Mouse (Mus musculus) lung, adult 18-20 months (tissue): ENCODE data around the gene Fgfr1op.
A peak's percentile ranks its signal among the peaks of the same experiment; 100 is the strongest.
"Not testable (repeated sequence)": the region's sequence is repeated elsewhere in the genome, so short reads cannot be mapped to it uniquely, and the experiment has no call there.

Experiments used
- DNase-seq, 2 experiments: peaks; one replicate each; pipeline ENCODE4 v3.0.0; 2022; ENCODE audit warnings: mixed read lengths in 2 of 2

The Fgfr1op gene

DNA sequence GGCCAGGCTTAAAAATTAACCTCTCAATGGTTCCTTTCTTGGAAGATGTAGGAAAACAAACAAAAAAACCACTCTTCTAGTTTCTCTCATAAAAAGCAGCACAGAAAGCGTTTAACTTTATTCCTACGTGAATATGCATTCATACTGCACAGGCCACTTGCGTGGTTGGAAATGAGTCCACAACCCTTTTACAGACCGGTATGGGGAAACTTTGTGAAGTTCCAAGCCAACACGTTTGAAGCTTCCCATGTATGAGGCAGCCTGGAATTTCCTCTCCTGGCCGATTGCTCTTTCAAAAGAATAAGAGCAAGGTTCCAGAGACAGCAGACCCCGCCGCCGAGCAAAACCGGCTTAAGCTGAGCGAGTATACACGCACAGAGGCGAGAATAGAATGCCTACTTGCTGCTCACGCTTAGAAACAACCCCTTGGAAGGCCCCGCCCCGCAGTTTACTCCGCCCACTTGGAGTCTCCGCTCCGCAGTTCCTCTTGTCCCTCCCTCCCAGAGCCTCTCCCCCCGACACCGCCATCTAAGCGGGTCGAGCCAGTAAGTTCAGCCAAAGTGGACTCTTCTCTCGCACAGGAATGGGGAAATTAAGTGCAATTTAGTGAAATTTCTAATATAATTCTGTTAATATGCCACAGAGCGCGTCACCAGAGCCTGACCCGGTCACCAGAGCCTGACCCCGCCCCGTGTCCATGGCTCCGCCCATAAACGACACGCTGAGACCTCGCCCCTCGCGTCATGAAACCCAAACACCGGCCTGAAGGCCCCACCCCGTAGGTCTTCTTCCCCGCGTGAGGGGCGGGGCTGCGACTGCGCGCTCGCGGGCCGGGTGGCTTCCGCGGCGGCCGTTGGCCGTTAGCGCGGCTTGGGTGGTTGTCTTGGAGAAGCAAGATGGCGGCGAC lies at the start of gene Fgfr1op:
Fgfr1op (plus strand) TSS at position 801 of the 907 bp plus-strand sequence.
- DNase-seq, result peak; percentile 39 to 67

DNA sequence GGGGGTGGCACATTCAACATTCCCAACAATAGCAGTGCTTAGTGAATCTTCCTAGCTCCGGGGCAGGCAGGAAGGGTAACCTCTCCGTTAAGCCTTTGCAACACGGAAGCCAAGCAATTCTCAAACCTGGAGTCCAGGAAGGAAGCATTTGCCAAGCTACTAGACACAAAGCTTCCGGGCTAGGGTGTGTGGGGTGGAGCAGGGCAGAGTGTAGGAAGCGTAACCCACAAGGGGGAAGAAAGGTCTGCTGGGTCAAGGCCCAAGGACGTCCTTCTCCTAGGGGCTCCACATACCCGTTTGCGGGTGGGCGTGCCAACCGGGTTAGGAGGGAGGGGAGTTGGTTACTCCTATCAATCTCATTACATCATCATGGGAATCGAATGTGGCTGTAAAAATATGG lies 48.9 kb upstream of the Fgfr1op start:
- DNase-seq, result peak in 1 of 2 experiments; percentile 17

DNA sequence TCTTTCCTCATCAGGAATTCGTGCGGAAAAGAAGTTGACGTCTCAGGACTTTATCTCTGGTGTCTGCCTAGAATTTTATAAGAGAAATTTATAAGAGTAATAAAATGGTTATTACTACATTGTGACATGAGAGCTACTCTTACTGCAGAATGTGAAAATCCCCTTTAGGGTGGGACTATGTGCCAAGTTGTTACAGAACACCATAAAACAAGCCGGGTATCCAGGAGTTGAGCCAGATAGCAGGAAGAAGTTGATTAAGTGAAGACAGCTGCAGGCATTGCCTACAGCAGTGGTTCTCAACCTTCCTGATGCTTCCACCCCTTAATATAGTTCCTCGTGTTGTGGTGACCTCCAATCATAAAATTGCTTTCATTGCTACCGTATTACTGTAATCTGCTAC lies 48.4 kb upstream of the Fgfr1op start:
- DNase-seq, result not testable (repeated sequence)

DNA sequence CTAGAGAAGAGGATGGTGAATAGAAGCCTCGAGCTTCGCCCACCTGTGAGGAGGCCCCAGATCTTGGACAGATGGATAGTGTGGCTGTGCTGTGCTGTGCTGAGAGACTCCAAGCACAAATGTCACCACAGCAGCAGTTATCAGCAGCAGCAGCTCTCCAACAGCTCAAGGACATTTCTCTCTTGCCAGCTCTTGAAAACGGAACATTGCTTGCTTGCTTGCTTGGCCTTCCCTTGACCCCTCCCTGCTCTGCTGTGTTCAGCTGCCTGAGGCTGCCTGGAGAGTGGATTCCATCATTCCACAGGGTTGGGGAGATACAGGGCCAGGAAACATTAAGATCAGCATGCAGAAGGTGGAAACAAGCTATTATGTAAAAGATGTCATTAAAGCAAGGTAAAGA lies 42.3 kb upstream of the Fgfr1op start:
- DNase-seq, result not testable (repeated sequence)

DNA sequence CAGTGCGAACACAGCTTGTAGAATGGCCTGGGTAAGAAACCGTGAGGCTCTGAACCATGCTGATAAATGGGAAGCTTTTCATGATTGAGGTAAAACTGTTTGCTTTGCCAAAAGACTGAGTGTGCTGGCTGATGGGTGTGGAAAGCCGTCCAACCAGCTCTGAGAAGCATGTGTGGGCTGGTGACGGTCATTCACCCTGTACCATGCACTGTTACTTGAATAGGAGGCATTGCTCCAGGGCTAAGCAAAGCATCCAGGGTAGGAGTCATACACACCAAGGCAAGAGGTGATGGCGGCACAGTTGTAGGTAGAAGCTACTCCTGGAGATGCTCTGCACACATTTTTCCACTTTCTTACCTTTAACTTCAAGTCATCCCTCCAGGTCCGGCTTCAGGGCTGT lies 40.7 kb upstream of the Fgfr1op start:
- DNase-seq, result not testable (repeated sequence)

DNA sequence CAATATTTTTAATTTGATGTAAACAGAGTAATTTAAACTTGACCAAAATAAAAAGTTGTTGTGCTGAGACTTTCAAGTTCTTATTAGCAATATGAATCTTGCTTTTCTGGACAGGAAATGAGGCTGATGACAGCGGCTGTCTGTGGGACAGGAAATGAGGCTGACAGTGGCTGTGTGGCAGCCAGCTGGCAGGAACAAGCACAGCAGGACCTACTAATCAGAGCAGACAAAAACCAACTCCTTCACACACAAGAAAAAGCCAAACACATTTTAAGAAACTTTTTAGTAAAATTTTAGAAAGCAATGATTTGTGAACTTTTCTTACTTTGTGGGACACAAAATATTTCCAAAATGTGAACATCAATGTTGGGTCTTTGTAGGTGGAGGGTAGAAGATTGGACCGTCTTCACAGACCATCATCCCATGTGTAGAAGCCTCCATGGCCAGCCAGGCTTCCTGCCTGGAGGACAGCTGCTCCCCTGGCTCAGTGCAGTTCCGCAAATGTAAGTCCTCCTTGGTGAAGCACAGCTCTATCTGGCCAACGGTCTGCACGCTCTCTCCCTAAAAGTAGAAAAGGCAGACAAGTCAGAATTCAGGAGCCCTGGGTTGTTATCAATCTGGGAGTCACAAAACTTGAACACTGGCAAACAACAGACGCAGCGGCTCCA lies 36.8 kb upstream of the Fgfr1op start:
- DNase-seq, result not testable (repeated sequence)

DNA sequence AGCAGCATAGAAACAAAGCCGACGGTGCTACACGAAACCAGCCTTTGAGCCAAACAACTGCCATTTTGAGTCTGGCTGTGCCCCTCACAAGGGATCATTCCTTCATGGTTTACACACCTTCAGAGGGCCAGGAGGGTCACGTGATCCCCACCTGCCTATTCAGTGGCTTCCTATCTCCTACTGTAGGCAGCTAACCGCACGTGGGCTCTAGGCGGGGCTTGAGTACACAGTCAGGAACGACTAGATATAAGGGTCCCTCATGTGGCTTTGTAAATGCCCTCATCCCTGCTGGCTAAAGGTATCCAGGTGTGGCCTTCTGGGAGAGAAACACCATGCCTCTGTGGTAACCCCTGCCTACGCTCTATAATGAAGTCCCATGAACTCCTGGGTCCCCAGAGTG lies 35.7 kb upstream of the Fgfr1op start:
- not testable (repeated sequence) for DNase-seq

DNA sequence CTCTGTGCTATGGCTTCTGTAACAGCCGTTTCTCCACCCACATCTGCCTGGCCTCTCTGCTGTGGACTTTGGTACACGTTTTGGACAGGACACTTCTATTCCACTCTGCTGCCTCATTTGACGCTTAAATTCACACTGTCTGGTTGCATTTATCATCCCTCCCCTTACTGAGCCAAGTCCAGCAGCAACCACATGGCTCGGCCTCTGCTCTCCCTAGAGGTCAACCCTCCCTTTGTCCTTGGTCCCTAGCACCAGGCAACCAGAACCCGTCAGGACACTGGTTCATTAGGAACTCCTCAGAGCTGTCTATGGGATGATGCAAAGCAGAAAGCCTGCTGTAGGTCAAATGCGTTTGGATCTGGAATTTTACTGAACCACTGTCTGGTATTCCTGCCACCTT lies 34.5 kb upstream of the Fgfr1op start:
- DNase-seq, result not testable (repeated sequence)

DNA sequence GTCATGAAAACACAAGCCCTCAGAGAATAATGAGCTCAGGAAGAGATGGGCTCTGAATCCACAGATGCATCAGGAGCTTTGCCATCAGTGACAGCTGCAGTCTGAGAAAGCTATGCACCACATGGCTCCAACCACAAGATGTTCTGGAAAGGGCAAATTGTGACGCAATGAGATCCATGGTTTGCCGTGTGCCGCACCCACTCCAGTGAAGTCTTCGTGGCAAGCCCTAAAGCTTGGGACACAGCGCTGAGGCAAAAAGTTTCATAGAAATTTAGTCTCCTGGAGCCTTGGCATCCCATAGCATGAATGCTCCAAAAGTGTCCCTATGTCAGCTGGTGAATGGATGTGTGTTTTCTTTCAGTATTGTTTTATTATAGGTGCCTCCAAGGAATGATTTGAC lies 27.2 kb upstream of the Fgfr1op start:
- DNase-seq, result not testable (repeated sequence)

DNA sequence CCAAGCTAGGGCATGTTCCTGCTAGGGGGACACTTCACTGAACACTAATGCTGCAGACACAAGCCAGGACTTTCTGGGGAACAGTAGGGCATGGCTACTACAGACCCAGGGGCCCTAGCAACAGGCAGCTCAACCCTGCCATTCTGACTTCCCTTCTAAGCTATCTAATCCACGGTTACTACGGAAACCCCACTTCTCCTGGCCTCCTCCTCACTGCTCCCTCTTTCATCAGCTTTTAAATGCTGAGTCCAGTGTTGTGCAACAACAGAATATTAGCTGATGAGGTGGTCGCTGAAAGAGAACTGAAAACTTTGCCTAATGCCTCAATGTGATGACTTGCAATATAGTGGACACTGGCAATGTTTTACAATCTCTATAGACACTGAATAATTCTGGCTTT lies 25.1 kb upstream of the Fgfr1op start:
- DNase-seq, result not testable (repeated sequence)

DNA sequence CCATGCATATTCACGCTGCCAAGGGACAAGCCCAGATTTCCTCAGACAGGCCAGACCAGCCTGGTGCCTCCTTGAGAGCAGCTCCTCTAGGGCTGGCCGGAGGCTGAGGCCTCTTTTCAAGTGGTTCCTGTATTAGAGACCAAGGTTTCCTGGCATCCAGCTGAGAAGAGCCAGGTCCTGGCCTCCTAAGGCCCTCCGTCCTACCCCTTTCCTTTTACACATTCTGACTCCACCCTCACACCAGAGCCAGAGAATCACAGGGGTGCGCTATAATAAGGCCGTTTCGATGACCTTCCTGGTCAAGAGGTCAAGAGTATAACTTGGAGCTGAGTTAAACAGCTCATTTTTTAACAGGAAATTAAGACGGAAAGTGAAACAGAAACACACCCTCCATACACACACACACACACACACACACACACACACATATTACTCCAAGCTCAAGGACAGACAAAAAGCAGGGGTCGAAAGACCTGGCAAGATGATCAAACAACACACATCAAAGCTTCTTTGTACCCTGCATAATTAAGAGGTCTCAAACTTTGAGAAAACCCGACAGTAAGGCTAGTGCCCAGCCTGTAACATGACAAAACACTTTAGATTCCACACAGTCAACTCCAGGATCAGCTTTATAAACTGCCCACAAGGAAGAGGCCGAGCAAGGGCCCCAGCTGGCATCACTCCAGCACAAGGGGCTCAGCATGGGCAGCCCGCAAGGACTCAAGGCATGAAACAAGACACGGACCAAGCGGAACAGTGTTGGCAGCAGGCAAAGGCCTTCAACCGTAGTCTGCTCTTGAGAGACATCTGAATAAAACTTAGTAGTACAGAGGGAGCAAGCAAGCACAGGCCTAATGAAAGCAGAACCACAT lies 21.3 kb upstream of the Fgfr1op start:
- DNase-seq, result peak; percentile 66 to 74

DNA sequence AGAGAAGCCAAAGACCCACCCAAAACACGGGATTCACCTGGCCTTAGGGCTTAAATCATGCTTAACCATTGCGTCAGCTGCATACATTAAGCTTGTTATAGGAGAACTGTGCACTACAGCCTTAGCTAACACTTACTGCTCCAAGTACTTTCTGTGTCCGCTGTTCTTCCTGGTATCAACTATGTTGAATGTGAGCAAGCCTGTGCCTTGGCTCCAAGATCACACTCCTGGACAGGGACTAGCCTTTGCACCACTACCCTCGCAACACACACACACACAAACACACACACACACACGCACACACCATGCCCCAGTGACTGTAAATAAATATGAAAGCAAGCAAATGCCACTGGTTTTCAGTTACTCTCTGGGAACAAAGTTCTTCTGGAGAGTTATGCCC lies 18.4 kb upstream of the Fgfr1op start:
- DNase-seq, result not testable (repeated sequence)

DNA sequence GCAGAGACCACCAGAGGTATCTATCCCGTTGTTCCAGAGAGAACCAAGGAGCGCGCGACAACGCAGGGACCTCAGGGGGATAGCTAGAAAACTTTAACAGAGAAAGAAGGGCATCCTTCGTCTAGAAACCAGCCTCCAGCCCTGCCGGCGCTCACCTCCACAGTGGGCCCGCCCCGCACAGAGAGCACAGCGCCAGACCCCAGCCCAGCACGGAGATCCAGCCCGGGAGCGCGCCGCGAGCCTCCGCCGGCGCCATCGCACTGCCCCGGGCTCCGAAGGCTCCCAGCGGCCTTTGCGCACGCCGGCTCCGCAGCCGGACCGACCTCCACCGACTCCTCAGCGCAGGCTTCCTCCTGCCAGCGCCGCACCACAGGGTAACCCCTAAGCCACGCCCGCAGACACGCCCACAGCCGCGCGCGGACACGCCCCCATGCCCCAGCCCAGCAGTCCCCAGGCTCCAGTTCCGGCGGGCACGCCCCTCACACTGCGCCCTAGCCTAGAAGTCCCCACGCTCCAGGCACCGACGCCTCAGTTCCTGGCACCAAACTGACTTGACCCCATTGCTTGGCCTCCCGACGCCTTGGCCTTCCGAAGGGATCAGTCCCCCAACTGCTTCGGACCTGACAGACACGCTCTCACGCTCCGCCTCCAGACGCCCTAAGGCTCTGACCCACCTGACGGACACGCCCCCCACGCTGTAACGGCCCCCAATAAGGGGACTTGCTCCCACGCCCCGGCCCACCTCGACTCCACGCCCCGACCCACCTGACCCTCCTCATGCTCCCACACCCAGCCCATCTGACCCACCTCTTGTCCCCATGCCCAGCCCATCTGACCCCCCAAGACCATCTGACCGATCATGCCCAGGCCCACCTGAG lies 17.6 kb upstream of the Fgfr1op start, which contains the start of the genes Gm49673 and Rnaset2a:
Gm49673 (minus strand) TSS at position 350 of the 878 bp plus-strand sequence.
Rnaset2a (minus strand) TSS at position 659 of the 878 bp plus-strand sequence.
- DNase-seq, result peak; percentile 50 to 53

DNA sequence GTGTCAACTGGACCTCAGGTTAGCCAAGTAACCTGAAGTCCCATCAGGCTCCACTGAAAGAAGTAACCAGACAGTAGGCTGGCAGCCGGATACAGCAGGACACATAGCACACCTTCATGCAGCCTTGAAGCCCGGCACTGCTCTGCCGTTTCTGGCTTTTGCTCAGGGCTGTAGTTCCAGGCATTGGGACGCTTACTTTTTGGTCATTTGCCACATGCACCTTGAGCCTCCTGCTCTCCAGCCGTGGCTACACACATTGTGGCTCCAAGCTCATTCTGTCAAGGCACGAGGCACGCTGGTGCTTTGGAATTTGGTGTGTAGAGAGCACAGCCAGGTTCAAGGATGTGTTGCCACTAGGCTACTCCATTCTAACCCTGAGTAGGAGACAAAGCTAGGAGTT lies 10.3 kb upstream of the Fgfr1op start:
- not testable (repeated sequence) for DNase-seq

DNA sequence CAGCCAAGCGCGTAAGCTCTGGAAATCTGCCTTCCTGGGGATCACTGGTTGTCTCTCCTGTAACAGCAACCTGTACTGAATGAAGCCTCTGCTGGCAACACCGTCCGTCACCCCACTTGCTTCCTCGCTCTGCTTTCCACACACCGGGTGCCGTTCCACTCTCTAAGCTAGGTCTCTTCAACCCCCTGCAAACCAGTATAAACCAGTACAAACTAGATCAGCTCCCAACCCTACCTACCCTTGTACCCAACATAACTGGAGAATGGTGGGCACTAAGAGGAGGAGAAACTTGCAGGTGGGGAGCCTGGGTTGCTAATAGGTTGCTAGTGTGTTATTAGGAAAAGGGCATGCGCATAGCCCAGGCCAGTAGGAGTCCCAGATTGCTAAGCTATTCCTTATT lies 9.3 kb upstream of the Fgfr1op start:
- not testable (repeated sequence) for DNase-seq

DNA sequence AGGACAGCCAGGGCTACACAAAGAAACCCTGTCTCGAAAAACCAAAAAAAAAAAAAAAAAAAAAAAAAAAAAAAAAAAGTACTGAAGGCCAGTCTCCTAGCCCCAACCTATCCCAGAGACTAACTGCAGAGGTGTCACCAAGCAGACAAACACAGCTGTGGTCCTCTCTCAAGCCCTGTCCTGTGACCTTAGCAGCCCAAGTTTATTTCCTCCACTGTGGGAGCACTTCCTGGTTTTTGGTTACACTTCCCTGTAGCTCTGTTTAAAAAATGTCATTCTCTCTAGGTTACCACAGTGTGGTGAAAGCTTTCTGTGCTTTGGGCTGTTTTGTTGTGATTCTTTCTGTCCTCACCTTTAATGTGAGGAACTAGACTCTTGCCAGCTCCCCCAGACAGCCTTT lies 6.7 kb upstream of the Fgfr1op start:
- DNase-seq, result not testable (repeated sequence)

DNA sequence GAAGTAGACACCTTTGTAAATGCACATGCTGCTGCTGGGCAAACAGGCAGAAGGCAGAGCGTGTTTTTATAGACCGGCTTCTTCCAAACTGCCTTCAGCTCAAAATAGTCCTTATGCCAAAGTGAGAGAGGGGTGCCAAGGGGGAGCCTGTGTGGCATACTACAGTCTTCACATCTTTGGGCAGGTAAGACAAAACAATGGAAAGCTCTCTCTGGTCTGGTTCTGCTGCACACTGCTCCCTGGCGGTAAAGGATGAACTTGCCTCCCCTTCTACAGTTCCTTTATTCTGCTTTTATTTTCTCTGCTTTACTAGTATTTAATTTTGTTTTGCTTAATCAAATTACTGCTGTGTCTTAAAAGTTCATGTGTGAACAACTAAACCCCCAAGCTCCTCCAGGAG lies 4.3 kb upstream of the Fgfr1op start:
- DNase-seq, result peak in 1 of 2 experiments; percentile 32

DNA sequence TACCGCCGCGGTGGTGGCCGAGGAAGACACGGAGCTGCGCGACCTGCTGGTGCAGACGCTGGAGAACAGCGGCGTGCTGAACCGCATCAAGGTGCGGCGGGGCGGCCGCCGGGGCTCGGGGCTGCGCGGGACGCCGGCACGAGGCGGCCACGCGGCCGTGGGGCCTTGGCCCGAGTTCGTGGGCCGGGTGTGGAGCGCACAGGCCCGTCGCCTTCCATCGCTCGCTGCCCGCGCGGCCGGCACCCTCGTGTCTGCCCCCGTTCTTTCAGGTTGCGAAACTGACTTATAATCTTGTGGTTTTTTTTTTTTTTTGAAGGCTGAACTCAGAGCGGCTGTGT lies 276 bp downstream of the Fgfr1op start:
- DNase-seq, result peak in 1 of 2 experiments; percentile 46

DNA sequence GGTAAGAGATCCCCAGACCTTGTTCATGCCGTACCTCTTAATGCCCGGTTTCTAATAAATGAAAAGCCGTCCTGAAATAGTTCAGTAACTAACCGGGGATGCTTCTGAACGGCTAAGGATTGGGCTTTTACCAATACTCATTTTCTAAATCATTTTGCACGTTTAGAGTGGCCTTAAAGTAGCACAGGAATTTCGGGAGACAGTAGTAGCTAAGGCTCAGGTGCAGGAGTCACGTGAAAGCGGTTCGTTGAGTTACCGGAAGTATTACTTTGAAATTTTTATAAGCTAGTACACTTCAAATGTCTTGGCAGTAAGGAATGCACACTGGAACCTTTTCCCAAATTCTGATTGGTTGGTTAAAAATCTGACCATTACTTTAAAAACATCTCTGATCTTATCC lies 676 bp downstream of the Fgfr1op start:
- DNase-seq, result not testable (repeated sequence)

DNA sequence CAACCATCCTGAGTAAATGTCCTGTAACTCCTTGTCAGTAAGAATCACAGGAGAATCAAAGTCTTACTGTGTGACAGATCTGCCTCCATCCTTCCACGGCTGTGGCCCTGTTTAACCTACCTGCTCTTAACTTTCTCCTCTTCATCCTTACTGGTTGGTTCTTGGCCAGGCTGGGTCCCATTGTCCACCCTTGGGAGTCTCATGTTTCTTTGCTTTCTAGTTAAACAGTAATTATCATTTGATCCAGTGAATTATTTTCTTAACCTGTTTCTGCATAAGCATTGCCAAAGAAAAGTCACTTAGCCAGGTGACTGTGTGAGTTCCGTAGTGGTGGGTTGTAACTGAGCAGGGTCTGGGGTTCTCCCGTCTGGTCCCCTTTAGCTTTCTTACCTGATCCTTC lies 1.2 kb downstream of the Fgfr1op start:
- DNase-seq, result not testable (repeated sequence)

DNA sequence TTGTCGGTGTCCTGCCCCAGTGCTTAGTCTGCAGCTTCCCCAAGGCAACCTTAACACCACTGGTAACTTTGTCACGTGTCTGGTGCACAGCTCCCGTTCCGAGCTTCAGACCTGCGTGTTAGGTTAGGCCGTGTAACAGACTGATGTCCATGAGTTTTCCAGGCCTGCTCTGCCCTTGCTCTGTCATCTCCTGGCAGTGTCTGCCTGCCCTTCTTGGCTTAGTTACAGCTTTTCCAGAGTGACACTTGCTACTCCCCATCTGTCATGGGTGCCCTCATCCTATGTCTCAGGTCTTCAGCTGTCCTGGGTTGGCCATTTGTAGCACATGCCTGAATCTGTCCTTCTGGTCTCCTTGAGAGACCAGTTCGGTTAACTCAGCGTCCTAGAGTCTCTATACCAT lies 2.1 kb downstream of the Fgfr1op start:
- DNase-seq, result not testable (repeated sequence)

DNA sequence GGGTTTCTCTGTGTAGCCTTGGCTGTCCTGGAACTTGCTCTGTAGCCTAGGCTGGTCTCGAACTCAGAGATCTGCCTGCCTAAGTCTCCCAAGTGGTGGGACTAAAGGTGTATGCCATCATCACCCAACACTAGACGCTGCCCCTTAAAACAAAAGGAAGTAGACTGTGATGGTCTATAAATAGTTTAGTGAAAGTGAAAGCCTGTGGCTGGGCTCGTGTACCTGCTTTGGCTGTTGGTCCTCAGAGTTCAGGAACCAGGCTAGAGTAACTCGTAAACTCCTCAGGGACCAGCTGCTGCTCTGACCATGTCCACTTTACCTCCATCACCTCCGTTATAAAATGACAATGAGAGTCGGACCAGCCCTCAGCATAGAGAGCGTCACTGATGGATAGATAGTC lies 5.0 kb downstream of the Fgfr1op start:
- no peak for DNase-seq
